10 mouse cellular contexts compared by ENCODE assay signal in the genomic region with DNA sequence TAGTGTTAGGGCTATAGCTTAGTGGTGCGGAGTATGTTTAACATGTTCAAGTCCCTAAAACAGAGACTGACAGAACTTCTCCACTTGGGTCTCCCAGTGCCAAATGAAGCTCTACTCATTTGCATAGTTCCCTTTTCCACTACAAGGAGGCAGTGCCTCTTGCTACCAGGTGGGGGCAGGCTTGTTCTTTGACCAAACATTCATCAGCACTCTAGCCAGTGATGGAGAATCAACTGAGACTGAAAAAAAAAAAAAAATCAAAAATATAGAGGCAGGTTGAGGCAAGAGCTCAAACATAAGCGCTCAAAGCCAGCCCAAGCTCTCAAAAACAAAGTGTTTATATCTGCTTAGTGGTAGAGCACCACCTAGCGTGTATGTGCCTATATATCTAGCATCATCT. TPM values are rescaled to one million over a fixed set of nuclear protein-coding genes. Genes with fewer than 3 reads are reported as not detected.
DNase-seq lines count a peak whose midpoint lies in the region; ATAC-seq lines count a peak whose summit lies in the region.
"Had no signal": no experiment of that assay in that cellular context is flagged by ENCODE, and none has a peak within 500 bp of the region (broad histone marks: within the 10 kb centered on the region; RNA-seq: fewer than 3 reads in every experiment).

No protein-coding gene starts in this region.

- no peak overlapping the region for H3K4me3 ChIP-seq in hindbrain, embryonic 14.5 days (replicated peaks; ENCODE audit: low read length)
- no peak overlapping the region for H3K4me3 ChIP-seq in hindbrain, embryonic 12.5 days
- H3K4me3 ChIP-seq: embryonic facial prominence, embryonic 15.5 days; lung, embryonic 15.5 days had no signal

- H3K27me3 ChIP-seq in hindbrain, embryonic 14.5 days (ENCODE audit: control insufficient read depth, insufficient read depth, low read length): no peaks in the 10 kb centered on the region
- no peaks in the 10 kb centered on the region for H3K27me3 ChIP-seq in hindbrain, embryonic 12.5 days
- H3K27me3 ChIP-seq: embryonic facial prominence, embryonic 15.5 days; lung, embryonic 15.5 days had no signal

- no peak overlapping the region for H3K9ac ChIP-seq in hindbrain, embryonic 14.5 days
- H3K9ac ChIP-seq in hindbrain, embryonic 12.5 days: no peak overlapping the region
- H3K9ac ChIP-seq: embryonic facial prominence, embryonic 15.5 days; lung, embryonic 15.5 days had no signal

- 62% methylated on average over 3 of the region's 3 CpGs for WGBS in hindbrain, embryonic 14.5 days
- WGBS in hindbrain, embryonic 12.5 days: 70% methylated on average over 3 of the region's 3 CpGs

- no peak overlapping the region for H3K4me2 ChIP-seq in hindbrain, embryonic 14.5 days (replicated peaks)
- no peak overlapping the region for H3K4me2 ChIP-seq in hindbrain, embryonic 12.5 days (replicated peaks)
- H3K4me2 ChIP-seq: embryonic facial prominence, embryonic 15.5 days; lung, embryonic 15.5 days had no signal

- no peak overlapping the region for H3K27ac ChIP-seq in hindbrain, embryonic 14.5 days
- no peak overlapping the region for H3K27ac ChIP-seq in hindbrain, embryonic 12.5 days
- H3K27ac ChIP-seq: embryonic facial prominence, embryonic 15.5 days; lung, embryonic 15.5 days had no signal

- H3K9me3 ChIP-seq in hindbrain, embryonic 14.5 days (ENCODE audit: control insufficient read depth, low read length): no peaks in the 10 kb centered on the region
- no peaks in the 10 kb centered on the region for H3K9me3 ChIP-seq in hindbrain, embryonic 12.5 days (replicated peaks)
- H3K9me3 ChIP-seq: embryonic facial prominence, embryonic 15.5 days; lung, embryonic 15.5 days had no signal

- no peak for ATAC-seq in hindbrain, embryonic 14.5 days (ENCODE audit: low FRiP score)
- no peak for ATAC-seq in hindbrain, embryonic 12.5 days (ENCODE audit: low FRiP score)

- H3K36me3 ChIP-seq in hindbrain, embryonic 14.5 days (replicated peaks; ENCODE audit: control insufficient read depth, insufficient read depth): 0 out of 2 replicates have a peak, but pooled peaks cover 3% of the 10 kb centered on the region
- H3K36me3 ChIP-seq in hindbrain, embryonic 12.5 days: no peaks in the 10 kb centered on the region
- H3K36me3 ChIP-seq: embryonic facial prominence, embryonic 15.5 days; lung, embryonic 15.5 days had no signal

- DNase-seq in hindbrain, embryonic 14.5 days (ENCODE audit: low spot score): peak; percentile 63
- DNase-seq in A20 (ENCODE audit: low read depth, low spot score) (peak; percentile 89), MN1 (ENCODE audit: low spot score) (peak; percentile 71)
- peak; percentile 77 for DNase-seq in embryo, embryonic 10 days (ENCODE audit: low spot score)
- DNase-seq in kidney, postnatal 14 days: peak; percentile 64
- DNase-seq in naive thymus-derived CD4-positive, alpha-beta T cell, adult 2 months (ENCODE audit: low read depth): peak; percentile 90
- DNase-seq in frontal cortex, postnatal 25 days (ENCODE audit: low spot score in 2 of 2): no peak

- peaks cover 20% of the 10 kb centered on the region for H3K4me1 ChIP-seq in hindbrain, embryonic 14.5 days (replicated peaks; ENCODE audit: control insufficient read depth, insufficient read depth, low read length)
- H3K4me1 ChIP-seq in hindbrain, embryonic 12.5 days: peaks cover 17% of the 10 kb centered on the region

RNA-seq across cellular contexts. Expression of a gene that starts 4.8 kb away (rescaled TPM):
- 161 and 174 TPM in 2 replicates for polyA plus RNA-seq in hindbrain, embryonic 14.5 days (2014; fragmentation: Nextera tagmentation; extraction: Ambion mirVana)
- polyA plus RNA-seq in hindbrain, embryonic 12.5 days (2016; fragmentation: Nextera tagmentation; extraction: Ambion mirVana): 126 and 127 TPM in 2 replicates

RNA-seq across cellular contexts. Expression of a gene that starts 17.3 kb away (rescaled TPM):
- 80.7 and 80.8 TPM in 2 replicates for polyA plus RNA-seq in hindbrain, embryonic 14.5 days (2014; fragmentation: Nextera tagmentation; extraction: Ambion mirVana)
- 72.6 and 73.3 TPM in 2 replicates for polyA plus RNA-seq in hindbrain, embryonic 12.5 days (2016; fragmentation: Nextera tagmentation; extraction: Ambion mirVana)

RNA-seq across cellular contexts. Expression of a gene that starts 22.2 kb away (rescaled TPM):
- polyA plus RNA-seq in hindbrain, embryonic 14.5 days (2014; fragmentation: Nextera tagmentation; extraction: Ambion mirVana): 0.84 and 0.90 TPM in 2 replicates
- polyA plus RNA-seq in hindbrain, embryonic 12.5 days (2016; fragmentation: Nextera tagmentation; extraction: Ambion mirVana): 2.4 and 4.5 TPM in 2 replicates

RNA-seq across cellular contexts. Expression of a gene that starts 22.9 kb away (rescaled TPM):
- polyA plus RNA-seq in hindbrain, embryonic 14.5 days (2014; fragmentation: Nextera tagmentation; extraction: Ambion mirVana): 102 and 103 TPM in 2 replicates
- polyA plus RNA-seq in hindbrain, embryonic 12.5 days (2016; fragmentation: Nextera tagmentation; extraction: Ambion mirVana): 128 and 132 TPM in 2 replicates

RNA-seq across cellular contexts. Expression of a gene that starts 38.5 kb away (rescaled TPM):
- polyA plus RNA-seq in hindbrain, embryonic 14.5 days (2014; fragmentation: Nextera tagmentation; extraction: Ambion mirVana): 120 and 125 TPM in 2 replicates
- polyA plus RNA-seq in hindbrain, embryonic 12.5 days (2016; fragmentation: Nextera tagmentation; extraction: Ambion mirVana): 190 and 196 TPM in 2 replicates

Comparison
In these comparisons a context has a peak if more than half of its experiments do, and no peak if none do; other contexts are left out.
1. DNase-seq: peak in hindbrain, embryonic 14.5 days (single experiment), A20 (single experiment), MN1 (single experiment), embryo, embryonic 10 days (single experiment), kidney, postnatal 14 days (single experiment) and naive thymus-derived CD4-positive, alpha-beta T cell, adult 2 months (single experiment); none in frontal cortex, postnatal 25 days (0 of 2).